Mouse (Mus musculus) heart, postnatal 0 days (tissue): ENCODE measurements around the gene Alkbh7. TPM values are rescaled to one million over a fixed set of nuclear protein-coding genes. Genes with fewer than 3 reads are reported as not detected.

Experiments used
- ATAC-seq: fragments of 200-750 bp; cut with Nextera tagmentation; 2 replicates; pipeline ENCODE4 v1.8.0; 2017; ENCODE audit warnings: low read depth, moderate number of reproducible peaks, moderate library complexity; ENCODE audit not compliant: insufficient read depth
- DNase-seq: peaks from one replicate; pipeline ENCODE4 v3.0.0-alpha.2; 2016; ENCODE audit warnings: low spot score
- H3K27ac ChIP-seq: fragments of 300-500 bp; sonication (generic); 2 replicates; pipeline ENCODE4 v1.5.1; 2014; ENCODE audit warnings: low read depth, mild to moderate bottlenecking
- H3K27me3 ChIP-seq: fragments of 300-500 bp; sonication (generic); 2 replicates; pipeline ENCODE4 v1.6.1; 2014; ENCODE audit warnings: low read length, mixed read lengths; ENCODE audit not compliant: control insufficient read depth, insufficient read depth
- H3K36me3 ChIP-seq: fragments of 300-500 bp; sonication (generic); replicated peaks from 2 replicates; pipeline ENCODE4 v1.6.1; 2014; ENCODE audit warnings: low read length, mixed read lengths; ENCODE audit not compliant: control insufficient read depth, insufficient read depth
- H3K4me1 ChIP-seq: fragments of 300-500 bp; sonication (generic); 2 replicates; pipeline ENCODE4 v1.6.1; 2014; ENCODE audit warnings: antibody characterized with exemption; ENCODE audit not compliant: control insufficient read depth, insufficient read depth
- H3K4me2 ChIP-seq: fragments of 300-500 bp; sonication (generic); 2 replicates; pipeline ENCODE4 v1.6.1; 2014; ENCODE audit warnings: low read depth, mild to moderate bottlenecking, low read length, moderate library complexity
- H3K4me3 ChIP-seq: fragments of 300-500 bp; sonication (generic); 2 replicates; pipeline ENCODE4 v1.5.1; 2014; ENCODE audit warnings: low read depth, low read length
- H3K9ac ChIP-seq: fragments of 300-500 bp; sonication (generic); replicated peaks from 2 replicates; pipeline ENCODE4 v1.6.1; 2014; ENCODE audit warnings: low read depth, low read length, mixed read lengths
- H3K9me3 ChIP-seq: fragments of 300-500 bp; sonication (generic); replicated peaks from 2 replicates; pipeline ENCODE4 v1.6.1; 2016; ENCODE audit warnings: low read length; ENCODE audit not compliant: control insufficient read depth
- CTCF ChIP-seq: IDR thresholded peaks from 2 replicates; pipeline ENCODE4 v1.5.1; 2016; ENCODE audit warnings: antibody characterized with exemption, control low read depth, low read depth
- EP300 ChIP-seq: IDR thresholded peaks from 2 replicates; pipeline ENCODE4 v1.6.1; 2016; ENCODE audit warnings: antibody characterized with exemption, low read depth
- WGBS: fragments of 180-500 bp; shearing (Covaris S2); extraction: QIAGEN DNeasy Blood & Tissue Kit; methylation state at CpG from one replicate; pipeline ENCODE4 v1.1.7; 2014; 5-methylcytosine and 5-hydroxymethylcytosine counted together
- polyA plus RNA-seq: library from polyadenylated mRNA; unstranded; fragments of >200 nt; fragmentation: Nextera tagmentation; extraction: Ambion mirVana; gene quantifications from 2 replicates; pipeline ENCODE4 v1.2.1, GENCODE M21; 2015
- total RNA-seq: library from RNA; depleted of rRNA; stranded (reverse); fragments of >200 nt; gene quantifications from 2 replicates; pipeline ENCODE4 v1.2.3, GENCODE M21; 2014; ENCODE audit warnings: low replicate concordance; rRNA removed

Alkbh7 gene
- total RNA-seq (85.1 and 96.2 TPM in 2 replicates), polyA plus RNA-seq (83.8 and 89.1 TPM in 2 replicates)

DNA sequence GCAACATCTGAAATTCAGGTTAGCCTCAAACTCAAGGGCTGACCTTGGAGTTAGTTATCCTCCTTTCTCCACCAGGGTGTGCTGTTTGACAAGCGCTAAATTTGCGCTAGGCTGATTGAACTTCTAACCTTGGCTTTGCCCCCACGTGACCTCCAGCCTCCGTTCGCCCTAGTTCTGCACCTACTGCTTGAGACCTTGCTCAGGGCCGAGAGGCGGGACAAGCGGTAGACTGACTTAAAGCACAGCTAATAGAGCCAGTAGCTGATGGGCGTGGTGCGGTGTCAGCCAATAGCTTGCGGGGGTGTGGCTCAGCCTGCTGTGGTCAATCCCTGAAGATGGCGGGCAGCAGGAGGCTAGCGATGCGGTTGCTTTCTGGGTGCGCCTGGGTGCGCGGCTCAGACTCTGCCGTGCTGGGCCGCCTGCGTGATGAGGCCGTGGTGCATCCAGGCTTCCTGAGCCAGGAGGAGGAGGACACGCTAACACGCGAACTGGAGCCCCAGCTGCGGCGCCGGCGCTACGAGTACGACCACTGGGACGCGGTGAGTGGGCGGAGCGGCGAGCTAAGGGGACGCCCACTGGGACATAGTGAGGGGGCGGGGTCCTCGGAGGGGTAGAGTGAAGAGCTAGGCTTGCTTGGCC, at the start of gene Alkbh7:
Gene Alkbh7 (plus strand): TSS at position 311 of the 639 bp plus-strand sequence.
- Histone ChIP-seq H3K27me3 (no peaks in the 10 kb centered on the region), H3K9ac (peak within 1 kb of the TSS; percentile 51), H3K27ac (peak within 1 kb of the TSS; percentile 84), H3K4me1 (peaks cover 10% of the 10 kb centered on the region; the same call in 1 of the 2 replicates), H3K4me3 (peak within 1 kb of the TSS; percentile 88), H3K4me2 (peak within 1 kb of the TSS; percentile 65), H3K36me3 (peaks cover 48% of the 10 kb centered on the region), H3K9me3 (no peaks in the 10 kb centered on the region)
- WGBS: under 1% methylated on average over 38 of the region's 38 CpGs
- DNase-seq (peak; percentile 100), ATAC-seq (peak; percentile 99)
- TF ChIP-seq EP300: peak; percentile 84
- TF ChIP-seq CTCF: peak; percentile 91

DNA sequence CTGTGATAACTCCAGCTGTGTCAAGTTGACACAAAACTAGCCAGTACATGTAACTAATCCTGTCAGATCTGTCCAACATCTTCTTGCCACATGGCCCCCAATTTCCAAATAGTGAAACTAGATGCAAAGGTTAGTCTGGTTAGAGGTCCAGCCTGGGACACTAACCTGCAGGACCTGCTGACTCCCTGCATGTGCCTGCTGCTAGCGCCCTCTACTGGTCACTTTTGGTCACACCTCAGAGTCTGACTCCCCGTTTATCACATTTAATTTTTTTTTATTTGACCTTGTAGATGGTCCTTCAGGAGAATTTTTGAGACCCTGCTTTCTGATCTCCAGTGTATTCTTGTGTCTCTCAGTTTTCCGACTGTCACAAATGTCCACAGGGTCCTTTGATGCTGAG, 46.2 kb upstream of the Alkbh7 start:
- no peak for DNase-seq
- Histone ChIP-seq H3K9me3 (no peaks in the 10 kb centered on the region; the same call in 1 of the 2 replicates), H3K27me3 (no peaks in the 10 kb centered on the region), H3K4me1 (no peaks in the 10 kb centered on the region), H3K4me3 (no peak overlapping the region), H3K4me2 (no peak overlapping the region), H3K27ac (no peak overlapping the region), H3K36me3 (no peaks in the 10 kb centered on the region), H3K9ac (no peak overlapping the region)
- ATAC-seq: no peak
- TF ChIP-seq EP300 (no peak), CTCF (peak; percentile 65)
- 11% methylated on average over 3 of the region's 3 CpGs for WGBS

DNA sequence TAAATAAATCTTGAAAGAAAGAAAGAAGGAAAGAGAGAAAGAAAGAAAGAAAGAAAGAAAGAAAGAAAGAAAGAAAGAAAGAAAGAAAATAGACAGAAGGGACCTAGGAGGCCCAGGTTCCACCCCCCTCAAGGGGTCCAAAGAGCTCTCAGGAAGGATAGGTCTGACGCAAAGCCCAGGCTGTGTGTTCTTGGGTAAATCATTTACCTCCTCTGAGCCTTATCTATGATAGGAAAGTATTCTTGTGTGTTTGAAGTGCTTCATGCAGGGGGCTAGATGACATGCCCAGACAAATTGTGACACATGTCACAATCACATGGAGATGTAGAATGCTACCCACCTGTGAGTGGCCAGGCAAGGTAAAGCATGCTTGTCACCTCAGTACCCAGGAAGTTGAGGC, 44.5 kb upstream of the Alkbh7 start:
- DNase-seq (no peak), ATAC-seq (no peak)
- Histone ChIP-seq H3K4me3 (no peak overlapping the region), H3K9ac (no peak overlapping the region), H3K27me3 (no peaks in the 10 kb centered on the region), H3K4me1 (no peaks in the 10 kb centered on the region), H3K9me3 (no peaks in the 10 kb centered on the region), H3K27ac (no peak overlapping the region), H3K4me2 (no peak overlapping the region), H3K36me3 (no peaks in the 10 kb centered on the region)
- TF ChIP-seq CTCF (no peak), EP300 (no peak)
- WGBS: 70% methylated on average over 1 of the region's 1 CpGs

DNA sequence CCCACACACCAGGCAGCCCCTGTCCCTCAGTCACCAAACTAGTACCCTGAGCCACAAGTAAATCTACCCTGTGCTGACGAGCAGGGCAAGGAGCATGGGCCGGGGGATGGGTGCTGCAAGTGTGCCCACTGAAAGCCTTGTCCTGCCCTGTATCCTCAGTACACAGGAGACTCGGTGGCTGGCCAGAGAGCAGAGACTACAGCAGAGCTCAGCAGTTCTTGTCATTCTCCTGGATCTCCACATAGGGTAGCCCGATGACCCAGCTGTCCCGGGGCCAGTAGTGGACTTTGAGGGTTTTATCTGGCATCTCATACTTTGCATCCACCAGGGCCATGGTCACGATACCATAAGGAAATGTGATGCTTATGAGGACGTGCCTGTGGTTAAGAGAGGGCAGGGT, 42.3 kb upstream of the Alkbh7 start:
- Histone ChIP-seq H3K9ac (no peak overlapping the region), H3K4me3 (no peak overlapping the region), H3K9me3 (no peaks in the 10 kb centered on the region), H3K27ac (no peak overlapping the region), H3K36me3 (no peaks in the 10 kb centered on the region), H3K4me2 (no peak overlapping the region), H3K4me1 (no peaks in the 10 kb centered on the region), H3K27me3 (no peaks in the 10 kb centered on the region)
- TF ChIP-seq CTCF (no peak), EP300 (no peak)
- DNase-seq (no peak), ATAC-seq (no peak)
- WGBS: 71% methylated on average over 7 of the region's 7 CpGs

DNA sequence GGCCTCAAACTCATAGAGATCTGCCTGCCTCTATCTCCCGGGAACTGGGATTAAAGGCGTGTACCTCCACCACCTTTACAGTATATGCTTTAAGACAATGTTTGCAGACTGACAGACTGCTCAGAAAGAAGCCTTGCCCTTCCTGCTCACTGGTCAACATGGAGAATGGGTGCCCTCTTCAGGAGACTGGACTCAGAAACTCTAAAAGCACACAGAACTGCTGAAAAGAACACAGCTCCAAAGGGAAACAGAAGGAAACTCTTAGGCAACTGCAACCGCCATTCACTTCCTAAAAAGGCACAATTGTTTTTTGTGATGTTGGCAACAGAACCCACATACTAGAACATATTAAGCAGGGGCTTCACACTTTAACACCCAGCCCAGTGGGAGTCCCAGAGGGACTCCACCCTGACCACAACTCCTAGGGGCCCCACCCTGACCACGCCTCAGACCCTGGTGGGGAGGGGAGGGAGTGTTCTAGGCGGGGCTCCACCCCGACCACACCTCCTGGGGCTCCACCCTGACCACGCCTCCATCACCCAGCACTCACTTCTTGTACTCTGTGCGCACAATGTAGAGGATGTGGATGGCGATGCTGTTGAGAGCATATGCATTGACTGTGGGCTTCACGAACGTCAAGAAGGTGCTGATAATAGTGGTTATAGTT, 39.2 kb upstream of the Alkbh7 start:
- H3K36me3 ChIP-seq: no peaks in the 10 kb centered on the region
- no peak overlapping the region for H3K4me2 ChIP-seq
- H3K9me3 ChIP-seq: no peaks in the 10 kb centered on the region
- no peak overlapping the region for H3K27ac ChIP-seq
- 0 out of 2 replicates have a peak, but pooled peaks have one; percentile 30 for ATAC-seq
- H3K4me1 ChIP-seq: no peaks in the 10 kb centered on the region
- DNase-seq: peak; percentile 6
- no peak overlapping the region for H3K4me3 ChIP-seq
- H3K9ac ChIP-seq: no peak overlapping the region
- 8% methylated on average over 11 of the region's 11 CpGs for WGBS
- H3K27me3 ChIP-seq: no peaks in the 10 kb centered on the region
- TF ChIP-seq EP300 (no peak), CTCF (peak; percentile 13; the same call in 1 of the 2 replicates)
